Mouse (Mus musculus): ENCODE measurements around the gene Ppp1ca. TPM values are rescaled to one million over a fixed set of nuclear protein-coding genes. Genes with fewer than 3 reads are reported as not detected.
A peak's percentile ranks its signal among the peaks of the same experiment; 100 is the strongest.

The Ppp1ca gene
- total RNA-seq (2021): 100 to 1,000 TPM; 318 to 320 TPM

GRCm38 (mm10) chr19:4191528-4192250 is at the start of gene Ppp1ca:
TSS of gene Ppp1ca (plus strand) at chr19:4192065.
- intact Hi-C loops (cut with DNase I): loop anchor here (1.0 to 2.0 kb wide), 2 partner anchors 10 to 23 kb away; partner anchors contain the start of gene Rad9a
- peak; percentile 89 to 92 for DNase-seq (ENCODE audit: low spot score in 2 of 2)

- intact Hi-C loops (cut with DNase I): no loop called here
- DNase-seq (ENCODE audit: low spot score in 2 of 2): no peak
Observed at GRCm38 (mm10) chr19:4142416-4143173, 49.3 kb upstream of the Ppp1ca start.

GRCm38 (mm10) chr19:4143759-4144268 is 48.1 kb upstream of the Ppp1ca start, which contains the start of gene Cabp4:
TSS of gene Cabp4 (minus strand) at chr19:4144033.
- no peak for DNase-seq (ENCODE audit: low spot score in 2 of 2)
- intact Hi-C loops (cut with DNase I): no loop called here

GRCm38 (mm10) chr19:4144550-4145498 is 47.0 kb upstream of the Ppp1ca start:
- intact Hi-C loops (cut with DNase I): no loop called here
- no peak for DNase-seq (ENCODE audit: low spot score in 2 of 2)

- no peak for DNase-seq (ENCODE audit: low spot score in 2 of 2)
- intact Hi-C loops (cut with DNase I): loop anchor here (2.0 kb wide), 1 partner anchor 15 kb away; no protein-coding TSS in a partner anchor
Observed at GRCm38 (mm10) chr19:4145936-4146335, 45.9 kb upstream of the Ppp1ca start.

GRCm38 (mm10) chr19:4146366-4147021 is 45.4 kb upstream of the Ppp1ca start:
- DNase-seq (ENCODE audit: low spot score in 2 of 2): no peak
- intact Hi-C loops (cut with DNase I): loop anchor here (2.0 kb wide), 1 partner anchor 16 kb away; no protein-coding TSS in a partner anchor

GRCm38 (mm10) chr19:4147022-4147405 is 44.9 kb upstream of the Ppp1ca start:
- DNase-seq (ENCODE audit: low spot score in 2 of 2): no peak
- intact Hi-C loops (cut with DNase I): loop anchor here (2.0 kb wide), 1 partner anchor 16 kb away; no protein-coding TSS in a partner anchor

GRCm38 (mm10) chr19:4147782-4148490 is 43.9 kb upstream of the Ppp1ca start:
- no peak for DNase-seq (ENCODE audit: low spot score in 2 of 2)
- intact Hi-C loops (cut with DNase I): loop anchor here (2.0 kb wide), 1 partner anchor 17 kb away; no protein-coding TSS in a partner anchor

- peak; percentile 92 to 96 for DNase-seq (ENCODE audit: low spot score in 2 of 2)
- intact Hi-C loops (cut with DNase I): no loop called here
Observed at GRCm38 (mm10) chr19:4148491-4148806, 43.4 kb upstream of the Ppp1ca start, which contains the start of gene Coro1b. TSS of gene Coro1b (plus strand) at chr19:4148619.

- no peak for DNase-seq (ENCODE audit: low spot score in 2 of 2)
- intact Hi-C loops (cut with DNase I): no loop called here
Observed at GRCm38 (mm10) chr19:4148819-4149218, 43.0 kb upstream of the Ppp1ca start.

- intact Hi-C loops (cut with DNase I): no loop called here
- no peak for DNase-seq (ENCODE audit: low spot score in 2 of 2)
Observed at GRCm38 (mm10) chr19:4149283-4149682, 42.6 kb upstream of the Ppp1ca start.

- no peak for DNase-seq (ENCODE audit: low spot score in 2 of 2)
- intact Hi-C loops (cut with DNase I): no loop called here
Observed at GRCm38 (mm10) chr19:4149764-4150461, 42.0 kb upstream of the Ppp1ca start.

- DNase-seq (ENCODE audit: low spot score in 2 of 2): no peak
- intact Hi-C loops (cut with DNase I): no loop called here
Observed at GRCm38 (mm10) chr19:4150567-4151487, 41.0 kb upstream of the Ppp1ca start.

- intact Hi-C loops (cut with DNase I): no loop called here
- no peak for DNase-seq (ENCODE audit: low spot score in 2 of 2)
Observed at GRCm38 (mm10) chr19:4151488-4151860, 40.4 kb upstream of the Ppp1ca start.

- intact Hi-C loops (cut with DNase I): no loop called here
Observed at GRCm38 (mm10) chr19:4151898-4152297, 40.0 kb upstream of the Ppp1ca start.

GRCm38 (mm10) chr19:4152445-4153231 is 39.2 kb upstream of the Ppp1ca start:
- no peak for DNase-seq (ENCODE audit: low spot score in 2 of 2)
- intact Hi-C loops (cut with DNase I): no loop called here

More at GRCm38 (mm10) chr19:4151898-4152297, 40.0 kb upstream of the Ppp1ca start:
- DNase-seq (ENCODE audit: low spot score in 2 of 2): no peak

Data from left cerebral cortex, postnatal 25 days (tissue).